Mouse (Mus musculus) macrophage (primary cell): ENCODE data around the gene Eef1akmt4. TPM values are rescaled to one million over a fixed set of nuclear protein-coding genes. Genes with fewer than 3 reads are reported as not detected.
"Not testable (repeated sequence)": the region's sequence is repeated elsewhere in the genome, so short reads cannot be mapped to it uniquely, and the experiment has no call there.

ENCODE experiments used
- H3K27ac ChIP-seq: fragments of 350-480 bp; formaldehyde crosslinking; 2 replicates; pipeline ENCODE4 v1.9.0; 2021
- H3K36me3 ChIP-seq: fragments of 350-480 bp; formaldehyde crosslinking; 2 replicates; pipeline ENCODE4 v1.9.0; 2021; ENCODE audit errors: inconsistent target
- H3K4me3 ChIP-seq: fragments of 350-480 bp; formaldehyde crosslinking; 2 replicates; pipeline ENCODE4 v1.9.0; 2021; ENCODE audit errors: inconsistent target
- H3K79me2 ChIP-seq: fragments of 350-480 bp; formaldehyde crosslinking; 2 replicates; pipeline ENCODE4 v1.9.0; 2021; ENCODE audit errors: inconsistent target
- WGBS: methylation state at CpG from one replicate; pipeline ENCODE4 v1.1.7; 2026; ENCODE audit warnings: inconsistent platforms; ENCODE audit not compliant: missing documents; 5-methylcytosine and 5-hydroxymethylcytosine counted together
- polyA plus RNA-seq: library from polyadenylated mRNA; stranded (reverse); fragments of 250-400 nt; gene quantifications from 3 replicates; pipeline ENCODE4 v1.2.4, GENCODE M21; 2018; ENCODE audit warnings: inconsistent platforms

The Eef1akmt4 gene
- polyA plus RNA-seq, 1 experiment from 2014 or later, result 3.9 TPM

DNA sequence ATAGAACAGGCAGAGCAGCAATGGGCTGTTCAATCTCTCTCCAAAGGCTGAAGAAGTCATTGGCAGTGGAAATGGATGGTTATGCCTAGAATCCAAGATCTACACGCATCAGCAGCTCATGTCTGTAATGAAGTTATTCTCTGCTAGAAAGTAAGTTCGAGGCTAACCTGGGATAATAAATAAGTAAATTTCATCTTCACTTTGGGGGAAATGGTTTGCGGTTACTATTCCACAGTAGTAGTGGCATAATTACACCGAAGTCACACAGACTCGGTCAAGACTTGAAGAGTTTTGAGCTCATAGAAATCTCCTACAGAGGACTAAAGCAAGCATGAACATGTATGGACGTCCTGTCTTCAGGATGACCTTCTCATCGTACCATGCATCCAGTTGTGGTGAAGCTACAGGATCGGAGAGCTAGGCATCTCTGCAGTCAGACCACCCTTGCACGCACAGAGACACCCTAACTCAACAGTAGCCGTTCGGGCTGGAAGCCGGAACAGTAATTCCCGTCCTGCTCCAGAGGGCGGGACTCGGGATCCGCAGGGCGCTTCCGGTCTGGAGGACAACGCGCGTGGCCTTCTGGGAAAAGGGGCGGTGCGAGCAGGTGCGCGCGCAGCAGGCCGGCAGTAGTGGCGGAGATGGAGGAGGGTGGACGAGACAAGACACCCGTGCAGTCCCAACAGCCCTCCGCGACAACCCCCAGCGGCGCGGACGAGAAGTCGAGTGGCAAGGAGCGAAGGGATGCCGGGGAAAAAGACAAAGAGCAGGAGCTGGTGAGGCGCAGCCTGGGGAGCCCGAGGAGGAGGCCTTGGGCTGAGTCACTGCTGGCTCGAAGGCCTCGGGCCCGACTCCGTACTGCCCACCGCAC is 39.9 kb downstream of the Eef1akmt4 start, which contains the start of gene Psmd2:
TSS of gene Psmd2 (plus strand) at position 577 of the 871 bp plus-strand sequence.
- H3K27ac ChIP-seq, result peak within 1 kb of the TSS; percentile 62
- peak within 1 kb of the TSS; percentile 96 for H3K4me3 ChIP-seq
- peaks cover 17% of the 10 kb centered on the region for H3K36me3 ChIP-seq
- 2% methylated on average over 46 of the region's 46 CpGs for WGBS
- H3K79me2 ChIP-seq, result peaks cover 32% of the 10 kb centered on the region

DNA sequence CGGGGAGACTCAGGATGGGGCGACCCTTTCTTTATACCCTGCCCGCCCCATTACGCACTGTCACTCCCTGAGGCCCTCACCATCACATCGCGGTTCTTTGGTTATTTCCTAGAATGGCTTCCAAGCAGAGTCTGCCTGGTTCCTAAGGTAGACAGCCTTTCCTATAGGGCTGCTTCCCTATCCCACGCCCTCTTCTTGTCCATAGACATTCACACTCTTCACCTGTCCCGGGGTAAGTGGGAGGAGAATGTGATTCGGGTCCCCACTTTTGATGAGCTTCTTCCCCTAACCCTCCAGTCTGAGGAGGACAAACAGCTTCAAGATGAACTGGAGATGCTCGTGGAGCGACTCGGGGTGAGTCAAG is 40.5 kb downstream of the Eef1akmt4 start:
- peaks cover 22% of the 10 kb centered on the region for H3K36me3 ChIP-seq
- H3K4me3 ChIP-seq, result peak overlapping the region; percentile 96
- H3K27ac ChIP-seq, result peak overlapping the region; percentile 62
- 7% methylated on average over 11 of the region's 12 CpGs for WGBS
- peaks cover 32% of the 10 kb centered on the region for H3K79me2 ChIP-seq

DNA sequence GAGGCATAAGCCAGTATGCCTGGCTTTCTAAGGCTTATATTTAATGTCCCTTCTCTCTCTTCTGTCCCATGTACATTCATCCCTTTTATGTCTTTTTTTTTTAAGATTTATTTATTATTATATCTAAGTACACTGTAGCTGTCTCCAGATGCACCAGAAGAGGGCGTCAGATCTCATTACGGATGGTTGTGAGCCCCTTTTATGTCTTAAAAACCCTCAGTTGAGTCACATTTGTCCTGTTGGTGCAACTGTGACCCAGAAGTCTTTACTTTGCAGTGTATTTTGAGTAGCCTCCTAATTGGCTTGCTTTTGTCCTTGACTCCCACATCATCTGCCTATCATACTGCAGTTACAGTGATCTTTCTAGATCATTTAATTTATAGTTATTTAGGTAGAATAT is 41.9 kb downstream of the Eef1akmt4 start:
- WGBS, result 54% methylated on average over 2 of the region's 2 CpGs
- H3K27ac ChIP-seq, result no peak overlapping the region
- peaks cover 34% of the 10 kb centered on the region for H3K36me3 ChIP-seq
- peaks cover 32% of the 10 kb centered on the region for H3K79me2 ChIP-seq
- no peak overlapping the region for H3K4me3 ChIP-seq

DNA sequence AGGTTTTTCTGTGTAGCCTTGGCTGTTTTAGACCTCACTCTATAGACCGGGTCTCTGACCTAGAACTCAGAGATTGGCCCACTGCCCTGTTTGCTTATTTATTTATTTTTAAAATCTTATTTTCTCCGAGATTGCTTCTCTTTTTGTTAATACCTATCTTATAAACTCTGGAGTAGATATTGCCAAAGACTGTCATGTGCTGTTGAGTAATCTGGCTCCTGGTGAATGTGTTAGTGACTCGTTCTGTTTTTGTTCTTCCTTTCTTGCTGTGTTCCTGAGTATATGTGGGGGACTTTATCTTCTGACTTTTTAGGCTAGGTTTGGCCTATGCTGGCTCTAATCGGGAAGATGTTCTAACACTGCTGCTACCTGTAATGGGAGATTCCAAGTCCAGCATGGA is 46.3 kb downstream of the Eef1akmt4 start:
- Histone ChIP-seq H3K36me3 (peaks cover 76% of the 10 kb centered on the region), H3K79me2 (peaks cover 21% of the 10 kb centered on the region), H3K27ac (peak overlapping the region; percentile 59), H3K4me3 (no peak overlapping the region)
- WGBS, result 61% methylated on average over 4 of the region's 4 CpGs

DNA sequence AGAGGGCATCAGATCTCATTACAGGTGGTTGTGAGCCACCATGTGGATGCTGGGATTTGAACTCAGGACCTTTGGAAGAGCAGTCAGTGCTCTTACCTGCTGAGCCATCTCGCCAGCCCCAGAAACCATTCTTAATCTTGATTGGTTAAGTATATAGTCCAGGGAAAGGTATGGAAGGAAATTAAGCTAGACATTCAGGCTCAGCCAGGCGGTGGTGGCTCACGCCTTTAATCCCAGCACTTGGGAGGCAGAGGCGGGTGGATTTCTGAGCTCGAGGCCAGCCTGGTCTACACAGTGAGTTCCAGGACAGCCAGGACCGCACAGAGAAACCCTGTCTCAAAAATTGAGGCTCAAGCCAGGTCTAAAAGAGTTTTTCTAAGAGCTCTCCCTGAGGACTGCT is 56.6 kb downstream of the Eef1akmt4 start, which contains the start of gene Eif4g1:
TSS of gene Eif4g1 (plus strand) at position 301 of the 400 bp plus-strand sequence.
- not testable (repeated sequence) for H3K4me3 ChIP-seq, H3K36me3 ChIP-seq, H3K79me2 ChIP-seq, H3K27ac ChIP-seq
- 91% methylated on average over 3 of the region's 6 CpGs for WGBS

Other genes with a start within 250 kb of the Eef1akmt4 start
- 40.1 to 90.8 TPM (median 40.2 TPM) in 3 replicates for gene Abcc5, start 185.2 kb upstream of the Eef1akmt4 start, polyA plus RNA-seq
- gene Eif2b5, start 112.8 kb upstream of the Eef1akmt4 start, polyA plus RNA-seq, result 25.2 to 45.4 TPM (median 30.4 TPM) in 3 replicates
- 10.4 to 15.3 TPM (median 12.1 TPM) in 3 replicates for gene Dvl3, start 94.6 kb upstream of the Eef1akmt4 start, polyA plus RNA-seq
- 675 to 1,015 TPM (median 722 TPM) in 3 replicates for gene Ap2m1, start 76.1 kb upstream of the Eef1akmt4 start, polyA plus RNA-seq
- gene Abcf3, start 63.0 kb upstream of the Eef1akmt4 start, polyA plus RNA-seq, result 27.6 to 31.0 TPM (median 28.9 TPM) in 3 replicates
- not detected in 3 replicates for gene Vwa5b2, start 22.1 kb upstream of the Eef1akmt4 start, polyA plus RNA-seq
- not detected in 3 replicates for gene Gm49333, start within 50 bp of the Eef1akmt4 start, polyA plus RNA-seq
- gene Alg3, start 142 bp downstream of the Eef1akmt4 start, polyA plus RNA-seq, result 10.2 to 25.1 TPM (median 22.1 TPM) in 3 replicates
- 1.3 to 3.7 TPM (median 2.1 TPM) in 3 replicates for gene Camk2n2, start 9.7 kb downstream of the Eef1akmt4 start, polyA plus RNA-seq
- gene Ece2, start 18.2 kb downstream of the Eef1akmt4 start, polyA plus RNA-seq, result 0.09 to 0.20 TPM in 2 of 3 replicates, not detected in the other
- 143 to 206 TPM (median 205 TPM) in 3 replicates for gene Psmd2, start 40.1 kb downstream of the Eef1akmt4 start, polyA plus RNA-seq
- gene Eif4g1, start 56.7 kb downstream of the Eef1akmt4 start, polyA plus RNA-seq, result 125 to 210 TPM (median 165 TPM) in 3 replicates
- 0.22 to 1.6 TPM (median 0.63 TPM) in 3 replicates for gene Fam131a, start 81.6 kb downstream of the Eef1akmt4 start, polyA plus RNA-seq
- gene Polr2h, start 106.1 kb downstream of the Eef1akmt4 start, polyA plus RNA-seq, result 5.2 to 20.4 TPM (median 12.3 TPM) in 3 replicates
- 0.11 to 0.38 TPM (median 0.35 TPM) in 3 replicates for gene Clcn2, start 106.2 kb downstream of the Eef1akmt4 start, polyA plus RNA-seq
- not detected in 3 replicates for gene Chrd, start 121.5 kb downstream of the Eef1akmt4 start, polyA plus RNA-seq
- gene Thpo, start 122.9 kb downstream of the Eef1akmt4 start, polyA plus RNA-seq, result not detected in 3 replicates